Mouse (Mus musculus): ENCODE measurements around the gene Dtx4.
A peak's percentile ranks its signal among the peaks of the same experiment; 100 is the strongest.

- no peak for TF ChIP-seq EP300 (IDR thresholded peaks at IDR 0.05; ENCODE audit: low read depth)
- TF ChIP-seq CTCF (IDR thresholded peaks at IDR 0.05; ENCODE audit: low read depth): peak; percentile 81
Measured at GRCm38 (mm10) chr19:12517671-12518540, 16.7 kb upstream of the Dtx4 start.
